Mouse (Mus musculus) heart, postnatal 0 days (tissue): ENCODE measurements around the gene Ifi206.

Source experiments
- CTCF ChIP-seq: IDR thresholded peaks from 2 replicates; pipeline ENCODE4 v1.5.1; 2016; ENCODE audit warnings: antibody characterized with exemption, control low read depth, low read depth
- EP300 ChIP-seq: IDR thresholded peaks from 2 replicates; pipeline ENCODE4 v1.6.1; 2016; ENCODE audit warnings: antibody characterized with exemption, low read depth

DNA sequence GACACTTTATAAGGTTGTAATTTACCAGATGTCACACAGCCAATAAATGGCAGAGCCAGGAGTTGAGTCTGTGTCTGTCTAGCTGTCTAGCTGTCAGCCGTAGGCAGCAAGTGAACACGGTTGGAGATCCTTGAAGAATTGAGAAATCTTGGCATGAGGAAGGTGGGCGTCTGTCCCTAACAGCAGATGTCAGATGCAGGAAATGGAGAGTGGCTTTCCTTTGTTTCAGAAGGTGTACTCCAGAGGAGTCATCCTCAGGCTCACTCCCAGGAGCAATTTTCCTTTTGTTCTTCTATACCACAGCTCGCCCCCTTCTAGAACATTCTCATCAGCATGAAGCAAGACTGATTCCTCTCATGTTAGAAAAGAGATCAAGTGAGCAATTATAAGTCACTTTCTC, 40.2 kb downstream of the Ifi206 start:
- no peak for TF ChIP-seq CTCF
- TF ChIP-seq EP300: no peak
